Mouse (Mus musculus): ENCODE results near the gene Olfr912. TPM values are rescaled to one million over a fixed set of nuclear protein-coding genes. Genes with fewer than 3 reads are reported as not detected.

Gene Olfr912
- not detected in 2 replicates for polyA plus RNA-seq (2012; rRNA removed)

GRCm38 (mm10) chr9:38579878-38580277 lies at the start of gene Olfr912:
TSS of gene Olfr912 (plus strand) at chr9:38580178.
- no peaks in the 10 kb centered on the region for H3K4me1 ChIP-seq (ENCODE audit: control insufficient read depth, insufficient read depth, low read length)
- no peak for TF ChIP-seq POLR2A (IDR thresholded peaks at IDR 0.05; ENCODE audit: control insufficient read depth, low read depth, low read length)
- no peak within 1 kb of the TSS for H3K27ac ChIP-seq (ENCODE audit: control insufficient read depth, insufficient read depth, low read depth, low read length)
- H3K36me3 ChIP-seq (ENCODE audit: control insufficient read depth, insufficient read depth, low read length): no peaks in the 10 kb centered on the region
- no peaks in the 10 kb centered on the region for H3K27me3 ChIP-seq (ENCODE audit: control insufficient read depth, insufficient read depth, low read length)
- no peak within 1 kb of the TSS for H3K4me3 ChIP-seq (ENCODE audit: control insufficient read depth, low read depth, low read length)

- Histone ChIP-seq H3K4me3 (ENCODE audit: control insufficient read depth, low read depth, low read length) (no peak within 1 kb of the TSS), H3K4me1 (ENCODE audit: control insufficient read depth, insufficient read depth, low read length) (no peaks in the 10 kb centered on the region), H3K36me3 (ENCODE audit: control insufficient read depth, insufficient read depth, low read length) (no peaks in the 10 kb centered on the region), H3K27me3 (ENCODE audit: control insufficient read depth, insufficient read depth, low read length) (no peaks in the 10 kb centered on the region), H3K27ac (ENCODE audit: control insufficient read depth, insufficient read depth, low read depth, low read length) (no peak within 1 kb of the TSS)
- TF ChIP-seq POLR2A (IDR thresholded peaks at IDR 0.05; ENCODE audit: control insufficient read depth, low read depth, low read length) (no peak), CTCF (IDR thresholded peaks at IDR 0.05; ENCODE audit: control insufficient read depth, insufficient read depth, insufficient replicate concordance, low read depth, low read length) (no peak)
These were observed 42.4 kb upstream of the Olfr912 start, which contains the start of gene Olfr910 for GRCm38 (mm10) chr9:38537549-38537948. TSS of gene Olfr910 (plus strand) at chr9:38537849.

GRCm38 (mm10) chr9:38591056-38591455 lies 11.1 kb downstream of the Olfr912 start:
- Histone ChIP-seq H3K27me3 (ENCODE audit: control insufficient read depth, insufficient read depth, low read length) (no peaks in the 10 kb centered on the region), H3K4me3 (ENCODE audit: control insufficient read depth, low read depth, low read length) (no peak overlapping the region), H3K27ac (ENCODE audit: control insufficient read depth, insufficient read depth, low read depth, low read length) (no peak overlapping the region), H3K36me3 (ENCODE audit: control insufficient read depth, insufficient read depth, low read length) (no peaks in the 10 kb centered on the region), H3K4me1 (ENCODE audit: control insufficient read depth, insufficient read depth, low read length) (no peaks in the 10 kb centered on the region)
- no peak for TF ChIP-seq POLR2A (IDR thresholded peaks at IDR 0.05; ENCODE audit: control insufficient read depth, low read depth, low read length)
- TF ChIP-seq CTCF (IDR thresholded peaks at IDR 0.05; ENCODE audit: control insufficient read depth, insufficient read depth, insufficient replicate concordance, low read depth, low read length): no peak

- Histone ChIP-seq H3K27ac (ENCODE audit: control insufficient read depth, insufficient read depth, low read depth, low read length) (no peak within 1 kb of the TSS), H3K4me3 (ENCODE audit: control insufficient read depth, low read depth, low read length) (no peak within 1 kb of the TSS), H3K4me1 (ENCODE audit: control insufficient read depth, insufficient read depth, low read length) (no peaks in the 10 kb centered on the region), H3K27me3 (ENCODE audit: control insufficient read depth, insufficient read depth, low read length) (no peaks in the 10 kb centered on the region), H3K36me3 (ENCODE audit: control insufficient read depth, insufficient read depth, low read length) (no peaks in the 10 kb centered on the region)
- TF ChIP-seq CTCF (IDR thresholded peaks at IDR 0.05; ENCODE audit: control insufficient read depth, insufficient read depth, insufficient replicate concordance, low read depth, low read length): no peak
- no peak for TF ChIP-seq POLR2A (IDR thresholded peaks at IDR 0.05; ENCODE audit: control insufficient read depth, low read depth, low read length)
These were observed 12.5 kb downstream of the Olfr912 start, which contains the start of gene Olfr913 for GRCm38 (mm10) chr9:38592459-38592858. TSS of gene Olfr913 (plus strand) at chr9:38592759.

GRCm38 (mm10) chr9:38604802-38605201 lies 24.8 kb downstream of the Olfr912 start, which contains the start of gene Olfr914:
TSS of gene Olfr914 (plus strand) at chr9:38605102.
- Histone ChIP-seq H3K27me3 (ENCODE audit: control insufficient read depth, insufficient read depth, low read length) (no peaks in the 10 kb centered on the region), H3K4me1 (ENCODE audit: control insufficient read depth, insufficient read depth, low read length) (no peaks in the 10 kb centered on the region), H3K27ac (ENCODE audit: control insufficient read depth, insufficient read depth, low read depth, low read length) (no peak within 1 kb of the TSS), H3K36me3 (ENCODE audit: control insufficient read depth, insufficient read depth, low read length) (no peaks in the 10 kb centered on the region), H3K4me3 (ENCODE audit: control insufficient read depth, low read depth, low read length) (no peak within 1 kb of the TSS)
- TF ChIP-seq POLR2A (IDR thresholded peaks at IDR 0.05; ENCODE audit: control insufficient read depth, low read depth, low read length) (no peak), CTCF (IDR thresholded peaks at IDR 0.05; ENCODE audit: control insufficient read depth, insufficient read depth, insufficient replicate concordance, low read depth, low read length) (no peak)

- TF ChIP-seq POLR2A (IDR thresholded peaks at IDR 0.05; ENCODE audit: control insufficient read depth, low read depth, low read length) (no peak), CTCF (IDR thresholded peaks at IDR 0.05; ENCODE audit: control insufficient read depth, insufficient read depth, insufficient replicate concordance, low read depth, low read length) (no peak)
- no peak overlapping the region for H3K4me3 ChIP-seq (ENCODE audit: control insufficient read depth, low read depth, low read length)
- no peak overlapping the region for H3K27ac ChIP-seq (ENCODE audit: control insufficient read depth, insufficient read depth, low read depth, low read length)
- H3K4me1 ChIP-seq (ENCODE audit: control insufficient read depth, insufficient read depth, low read length): no peaks in the 10 kb centered on the region
- no peaks in the 10 kb centered on the region for H3K36me3 ChIP-seq (ENCODE audit: control insufficient read depth, insufficient read depth, low read length)
- no peaks in the 10 kb centered on the region for H3K27me3 ChIP-seq (ENCODE audit: control insufficient read depth, insufficient read depth, low read length)
These were observed 52.4 kb downstream of the Olfr912 start for GRCm38 (mm10) chr9:38632406-38632805.

Other genes starting within 250 kb of the Olfr912 start
- gene Olfr898, start 231.8 kb upstream of the Olfr912 start, polyA plus RNA-seq (2012; rRNA removed): 0.25 TPM in 1 of 2 replicates, not detected in the other
- gene Olfr250, start 213.3 kb upstream of the Olfr912 start, polyA plus RNA-seq (2012; rRNA removed): not detected in 2 replicates
- not detected in 2 replicates for gene Olfr251, start 203.1 kb upstream of the Olfr912 start, polyA plus RNA-seq (2012; rRNA removed)
- gene Olfr147, start 178.5 kb upstream of the Olfr912 start, polyA plus RNA-seq (2012; rRNA removed): not detected in 2 replicates
- gene Olfr901, start 150.7 kb upstream of the Olfr912 start, polyA plus RNA-seq (2012; rRNA removed): not detected in 2 replicates
- gene Olfr902, start 132.5 kb upstream of the Olfr912 start, polyA plus RNA-seq (2012; rRNA removed): not detected in 2 replicates
- gene Olfr904, start 117.0 kb upstream of the Olfr912 start, polyA plus RNA-seq (2012; rRNA removed): not detected in 2 replicates
- gene Olfr905, start 109.1 kb upstream of the Olfr912 start, polyA plus RNA-seq (2012; rRNA removed): not detected in 2 replicates
- gene Olfr906, start 93.1 kb upstream of the Olfr912 start, polyA plus RNA-seq (2012; rRNA removed): not detected in 2 replicates
- gene Olfr907, start 84.4 kb upstream of the Olfr912 start, polyA plus RNA-seq (2012; rRNA removed): not detected in 2 replicates
- not detected in 2 replicates for gene Olfr911-ps1, start 58.6 kb upstream of the Olfr912 start, polyA plus RNA-seq (2012; rRNA removed)
- not detected in 2 replicates for gene Olfr910, start 42.3 kb upstream of the Olfr912 start, polyA plus RNA-seq (2012; rRNA removed)
- gene Olfr913, start 12.6 kb downstream of the Olfr912 start, polyA plus RNA-seq (2012; rRNA removed): not detected in 2 replicates
- not detected in 2 replicates for gene Olfr914, start 24.9 kb downstream of the Olfr912 start, polyA plus RNA-seq (2012; rRNA removed)
- gene Olfr916, start 79.7 kb downstream of the Olfr912 start, polyA plus RNA-seq (2012; rRNA removed): not detected in 2 replicates
- not detected in 2 replicates for gene Olfr917, start 85.7 kb downstream of the Olfr912 start, polyA plus RNA-seq (2012; rRNA removed)
- not detected in 2 replicates for gene Olfr918, start 94.4 kb downstream of the Olfr912 start, polyA plus RNA-seq (2012; rRNA removed)
- not detected in 2 replicates for gene Olfr919, start 123.5 kb downstream of the Olfr912 start, polyA plus RNA-seq (2012; rRNA removed)
- gene Vwa5a, start 138.1 kb downstream of the Olfr912 start, polyA plus RNA-seq (2012; rRNA removed): 1.5 and 2.4 TPM in 2 replicates
- gene Olfr920, start 172.1 kb downstream of the Olfr912 start, polyA plus RNA-seq (2012; rRNA removed): 0.04 and 0.07 TPM in 2 replicates
- gene Olfr921, start 192.9 kb downstream of the Olfr912 start, polyA plus RNA-seq (2012; rRNA removed): not detected in 2 replicates
- not detected in 2 replicates for gene Olfr922, start 234.4 kb downstream of the Olfr912 start, polyA plus RNA-seq (2012; rRNA removed)
- gene Olfr923, start 246.4 kb downstream of the Olfr912 start, polyA plus RNA-seq (2012; rRNA removed): not detected in 2 replicates